Mouse (Mus musculus) heart, postnatal 0 days (tissue): ENCODE measurements around the gene Itga2.

Experiments used
- CTCF ChIP-seq: IDR thresholded peaks from 2 replicates; pipeline ENCODE4 v1.5.1; 2016; ENCODE audit warnings: antibody characterized with exemption, control low read depth, low read depth
- EP300 ChIP-seq: IDR thresholded peaks from 2 replicates; pipeline ENCODE4 v1.6.1; 2016; ENCODE audit warnings: antibody characterized with exemption, low read depth

- TF ChIP-seq EP300 (no peak), CTCF (no peak)
Observed at GRCm38 (mm10) chr13:114856269-114856627, 75.7 kb downstream of the Itga2 start.
